9 mouse cellular contexts compared by ENCODE assay signal in genomic region chr4:137448197-137448596, GRCm38 (mm10). TPM values are rescaled to one million over a fixed set of nuclear protein-coding genes. Genes with fewer than 3 reads are reported as not detected.
A peak's percentile ranks its signal among the peaks of the same experiment; 100 is the strongest.
DNase-seq lines count a peak whose midpoint lies in the region; ATAC-seq lines count a peak whose summit lies in the region.
"Had no signal": no experiment of that assay in that cellular context is flagged by ENCODE, and none has a peak within 500 bp of the region (broad histone marks: within the 10 kb centered on the region; RNA-seq: fewer than 3 reads in every experiment).

No protein-coding gene starts in this region.

- H3K27me3 ChIP-seq in hindbrain, embryonic 15.5 days: no peaks in the 10 kb centered on the region
- H3K27me3 ChIP-seq in hindbrain, embryonic 10.5 days (ENCODE audit: insufficient read depth, poor library complexity, severe bottlenecking): no peaks in the 10 kb centered on the region
- no peaks in the 10 kb centered on the region for H3K27me3 ChIP-seq in heart, embryonic 10.5 days (ENCODE audit: insufficient read depth, poor library complexity, severe bottlenecking)

- 0 out of 2 replicates have a peak overlapping the region, but pooled peaks have one; percentile 4 for H3K4me2 ChIP-seq in hindbrain, embryonic 15.5 days

- H3K36me3 ChIP-seq in hindbrain, embryonic 15.5 days: no peaks in the 10 kb centered on the region
- H3K36me3 ChIP-seq in hindbrain, embryonic 10.5 days: no peaks in the 10 kb centered on the region
- H3K36me3 ChIP-seq in heart, embryonic 10.5 days: no peaks in the 10 kb centered on the region

- no peak for DNase-seq in hindbrain, embryonic 10.5 days (ENCODE audit: low spot score)
- DNase-seq in right cerebral cortex, postnatal 4 days: peak; percentile 16
- no peak for DNase-seq in right cerebral cortex, postnatal 36 days (ENCODE audit: low spot score in 2 of 2)
- DNase-seq in heart, embryonic 10.5 days (ENCODE audit: low spot score): no peak
- peak; percentile 57 for DNase-seq in ovary, postnatal 14 days (ENCODE audit: low spot score)
- DNase-seq in thymus, postnatal 4 days: no peak

- H3K4me1 ChIP-seq in hindbrain, embryonic 15.5 days (replicated peaks): peaks cover 16% of the 10 kb centered on the region
- H3K4me1 ChIP-seq in hindbrain, embryonic 10.5 days (replicated peaks): peaks cover 11% of the 10 kb centered on the region
- H3K4me1 ChIP-seq in heart, embryonic 10.5 days: peaks cover 36% of the 10 kb centered on the region

- 28% methylated on average over 6 of the region's 6 CpGs for WGBS in hindbrain, embryonic 15.5 days
- WGBS in hindbrain, embryonic 10.5 days: 69% methylated on average over 6 of the region's 6 CpGs
- 50% methylated on average over 6 of the region's 6 CpGs for WGBS in heart, embryonic 10.5 days

- H3K9ac ChIP-seq in hindbrain, embryonic 15.5 days: no peak overlapping the region

- no peak for ATAC-seq in hindbrain, embryonic 15.5 days (ENCODE audit: low FRiP score, low read depth)
- ATAC-seq in granulocyte monocyte progenitor cell, adult 5-6 weeks (replicated peaks; ENCODE audit: poor library complexity, severe bottlenecking): no peak

- no peak overlapping the region for H3K4me3 ChIP-seq in hindbrain, embryonic 15.5 days
- no peak overlapping the region for H3K4me3 ChIP-seq in hindbrain, embryonic 10.5 days
- no peak overlapping the region for H3K4me3 ChIP-seq in heart, embryonic 10.5 days

- H3K9me3 ChIP-seq in hindbrain, embryonic 15.5 days: no peaks in the 10 kb centered on the region
- H3K9me3 ChIP-seq in hindbrain, embryonic 10.5 days: no peaks in the 10 kb centered on the region
- H3K9me3 ChIP-seq in heart, embryonic 10.5 days: no peaks in the 10 kb centered on the region

- no peak overlapping the region for H3K27ac ChIP-seq in hindbrain, embryonic 15.5 days (replicated peaks)
- H3K27ac ChIP-seq in hindbrain, embryonic 10.5 days: no peak overlapping the region
- peak overlapping the region; percentile 59 for H3K27ac ChIP-seq in heart, embryonic 10.5 days

RNA-seq across cellular contexts. Expression of gene 1700013G24Rik, which starts 4.9 kb away (rescaled TPM):
- polyA plus RNA-seq in hindbrain, embryonic 15.5 days (2015; fragmentation: Nextera tagmentation; extraction: Ambion mirVana): not detected in 2 replicates
- not detected in 2 replicates for polyA plus RNA-seq in hindbrain, embryonic 10.5 days (2016; fragmentation: Nextera tagmentation; extraction: Ambion mirVana)
- not detected in 2 replicates for polyA plus RNA-seq in heart, embryonic 10.5 days (2016; fragmentation: Nextera tagmentation; extraction: Ambion mirVana)
- total RNA-seq in granulocyte monocyte progenitor cell, adult 5-6 weeks (2014; fragmentation: Nextera tagmentation): not detected in 2 replicates
- total RNA-seq in granulocyte monocyte progenitor cell, adult 5-6 weeks (2017): not detected in 2 replicates
- total RNA-seq: heart, postnatal 14 days had no signal

RNA-seq across cellular contexts. Expression of gene Cela3b, which starts 17.9 kb away (rescaled TPM):
- not detected in 2 replicates for polyA plus RNA-seq in hindbrain, embryonic 15.5 days (2015; fragmentation: Nextera tagmentation; extraction: Ambion mirVana)
- polyA plus RNA-seq in hindbrain, embryonic 10.5 days (2016; fragmentation: Nextera tagmentation; extraction: Ambion mirVana): not detected in 2 replicates
- polyA plus RNA-seq in heart, embryonic 10.5 days (2016; fragmentation: Nextera tagmentation; extraction: Ambion mirVana): not detected in 2 replicates
- total RNA-seq in granulocyte monocyte progenitor cell, adult 5-6 weeks (2014; fragmentation: Nextera tagmentation): not detected in 2 replicates
- total RNA-seq in granulocyte monocyte progenitor cell, adult 5-6 weeks (2017): not detected in 2 replicates
- total RNA-seq: heart, postnatal 14 days had no signal

RNA-seq across cellular contexts. Expression of gene Hspg2, which starts 20.4 kb away (rescaled TPM):
- 6.0 and 6.9 TPM in 2 replicates for polyA plus RNA-seq in hindbrain, embryonic 15.5 days (2015; fragmentation: Nextera tagmentation; extraction: Ambion mirVana)
- 15.2 and 18.2 TPM in 2 replicates for polyA plus RNA-seq in hindbrain, embryonic 10.5 days (2016; fragmentation: Nextera tagmentation; extraction: Ambion mirVana)
- 52.0 and 58.9 TPM in 2 replicates for polyA plus RNA-seq in heart, embryonic 10.5 days (2016; fragmentation: Nextera tagmentation; extraction: Ambion mirVana)
- 0.21 TPM in 1 of 2 replicates, not detected in the other for total RNA-seq in granulocyte monocyte progenitor cell, adult 5-6 weeks (2014; fragmentation: Nextera tagmentation)
- total RNA-seq in granulocyte monocyte progenitor cell, adult 5-6 weeks (2017): 0.05 TPM in 1 of 2 replicates, not detected in the other

RNA-seq across cellular contexts. Expression of gene Cela3a, which starts 38.6 kb away (rescaled TPM):
- not detected in 2 replicates for polyA plus RNA-seq in hindbrain, embryonic 15.5 days (2015; fragmentation: Nextera tagmentation; extraction: Ambion mirVana)
- polyA plus RNA-seq in hindbrain, embryonic 10.5 days (2016; fragmentation: Nextera tagmentation; extraction: Ambion mirVana): not detected in 2 replicates
- not detected in 2 replicates for polyA plus RNA-seq in heart, embryonic 10.5 days (2016; fragmentation: Nextera tagmentation; extraction: Ambion mirVana)
- total RNA-seq in granulocyte monocyte progenitor cell, adult 5-6 weeks (2014; fragmentation: Nextera tagmentation): not detected in 2 replicates
- total RNA-seq in granulocyte monocyte progenitor cell, adult 5-6 weeks (2017): not detected in 2 replicates
- total RNA-seq: heart, postnatal 14 days had no signal

Comparison
In these comparisons a context has a peak if more than half of its experiments do, and no peak if none do; other contexts are left out.
1. DNase-seq: peak in right cerebral cortex, postnatal 4 days (single experiment) and ovary, postnatal 14 days (single experiment); none in hindbrain, embryonic 10.5 days (single experiment), right cerebral cortex, postnatal 36 days (0 of 2), heart, embryonic 10.5 days (single experiment) and thymus, postnatal 4 days (single experiment).